Mouse (Mus musculus): ENCODE results near the gene Rapgef4. TPM values are rescaled to one million over a fixed set of nuclear protein-coding genes. Genes with fewer than 3 reads are reported as not detected.

Rapgef4 gene
- polyA plus RNA-seq, 1 experiment from 2014 or later: 5.0 TPM

DNA sequence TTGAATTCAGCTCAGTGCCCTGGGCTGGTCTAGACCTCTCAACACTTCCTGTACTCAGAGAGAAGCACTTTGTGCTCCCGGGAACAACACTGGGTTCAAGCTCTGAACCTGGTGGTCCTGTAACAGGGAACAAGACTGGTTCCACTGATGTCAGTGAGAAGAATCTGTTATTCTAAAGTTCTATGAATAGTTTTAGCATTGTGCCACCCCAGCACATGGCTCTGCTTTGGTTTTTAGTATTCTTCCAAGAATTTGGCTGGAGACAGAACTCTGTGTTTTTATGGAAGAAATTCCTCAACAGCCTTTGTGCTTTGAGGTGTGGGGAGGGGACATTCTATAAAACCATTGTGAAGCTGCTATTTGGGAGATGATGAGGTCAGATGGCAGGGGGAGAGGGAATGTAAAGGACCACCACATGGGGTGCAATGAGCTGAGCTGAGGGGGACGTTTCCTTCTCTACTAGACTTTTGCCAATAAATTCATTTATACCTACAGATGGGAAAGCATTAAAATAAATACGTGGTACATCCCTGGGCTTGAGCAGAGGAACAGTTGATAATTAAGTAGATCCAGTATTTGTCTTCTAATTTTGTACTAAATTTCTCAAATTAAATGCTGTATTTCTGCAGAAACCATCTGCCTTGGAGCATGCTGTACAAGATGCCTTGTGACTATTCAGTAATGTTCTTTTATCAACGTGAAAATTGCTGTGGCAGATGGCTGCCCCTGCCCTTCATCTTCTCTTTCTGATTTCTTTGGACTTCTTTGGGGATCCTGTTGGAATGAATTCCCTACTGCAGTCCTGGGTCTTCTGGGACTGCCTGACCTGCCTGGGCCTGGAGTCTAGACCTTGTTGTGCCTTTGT is 127.6 kb downstream of the Rapgef4 start:
- Histone ChIP-seq H3K4me2 (replicated peaks; ENCODE audit: low read depth, low read length) (no peak overlapping the region), H3K36me3 (ENCODE audit: insufficient read depth, low read length) (no peaks in the 10 kb centered on the region), H3K9ac (replicated peaks; ENCODE audit: low read depth) (no peak overlapping the region), H3K4me3 (ENCODE audit: low read depth, low read length) (no peak overlapping the region), H3K27ac (ENCODE audit: low read length) (no peak overlapping the region), H3K27me3 (replicated peaks; ENCODE audit: insufficient read depth, low read length) (no peaks in the 10 kb centered on the region), H3K4me1 (ENCODE audit: insufficient read depth, low read depth, low read length) (peaks cover 5% of the 10 kb centered on the region; the same call in 1 of the 2 replicates), H3K9me3 (ENCODE audit: low read length) (no peaks in the 10 kb centered on the region)
- WGBS: 66% methylated on average over 4 of the region's 4 CpGs
- TF ChIP-seq EP300 (IDR thresholded peaks at IDR 0.05) (no peak), CTCF (IDR thresholded peaks at IDR 0.05) (no peak)
- ATAC-seq (no peak), DNase-seq (ENCODE audit: low spot score) (no peak)

DNA sequence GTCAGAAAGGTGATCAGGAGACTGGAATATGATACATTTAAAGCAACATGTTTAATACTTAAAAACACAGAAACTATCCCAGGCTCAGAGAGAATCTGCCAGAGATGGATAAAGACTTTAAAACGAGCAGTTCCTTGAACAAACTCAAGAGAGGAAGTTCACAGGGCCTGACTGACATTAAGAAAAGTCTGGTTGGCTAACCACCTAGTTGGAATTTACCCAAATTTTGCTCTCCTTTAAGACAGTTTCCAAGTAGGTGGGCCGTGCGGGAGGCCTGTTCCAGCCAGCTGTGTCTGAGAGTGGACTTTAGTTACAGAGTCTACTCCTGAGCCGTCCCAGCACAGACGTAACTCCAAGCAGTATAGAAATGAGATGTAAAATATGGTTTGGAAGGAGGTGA is 129.4 kb downstream of the Rapgef4 start:
- TF ChIP-seq CTCF (IDR thresholded peaks at IDR 0.05) (no peak), EP300 (IDR thresholded peaks at IDR 0.05) (no peak)
- H3K9ac ChIP-seq (replicated peaks; ENCODE audit: low read depth): no peak overlapping the region
- H3K27ac ChIP-seq (ENCODE audit: low read length): no peak overlapping the region
- 58% methylated on average over 5 of the region's 5 CpGs for WGBS
- DNase-seq (ENCODE audit: low spot score) (no peak), ATAC-seq (no peak)
- peaks cover 5% of the 10 kb centered on the region; the same call in 1 of the 2 replicates for H3K4me1 ChIP-seq (ENCODE audit: insufficient read depth, low read depth, low read length)
- no peaks in the 10 kb centered on the region for H3K9me3 ChIP-seq (ENCODE audit: low read length)
- H3K27me3 ChIP-seq (replicated peaks; ENCODE audit: insufficient read depth, low read length): no peaks in the 10 kb centered on the region
- no peaks in the 10 kb centered on the region for H3K36me3 ChIP-seq (ENCODE audit: insufficient read depth, low read length)
- H3K4me3 ChIP-seq (ENCODE audit: low read depth, low read length): no peak overlapping the region
- no peak overlapping the region for H3K4me2 ChIP-seq (replicated peaks; ENCODE audit: low read depth, low read length)

DNA sequence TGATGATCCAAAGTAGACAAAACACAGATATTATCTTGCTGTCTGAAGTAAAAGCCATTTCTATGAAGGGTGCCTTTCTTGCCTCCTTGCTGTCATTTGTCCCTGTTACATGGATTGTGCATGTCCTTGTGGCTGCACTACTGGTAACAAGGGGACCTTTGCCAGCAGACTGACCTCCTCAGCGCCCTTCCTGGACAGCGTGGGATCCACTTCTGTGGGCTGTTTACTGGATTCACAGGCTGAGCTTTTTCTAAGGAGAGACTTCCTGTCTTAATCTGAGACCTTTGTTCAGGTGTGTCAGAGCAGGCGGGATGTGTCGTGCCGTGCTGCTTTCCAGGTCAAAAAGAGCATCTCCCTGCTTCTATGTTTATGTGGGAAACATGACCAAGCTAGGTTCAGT is 132.7 kb downstream of the Rapgef4 start:
- no peaks in the 10 kb centered on the region for H3K9me3 ChIP-seq (ENCODE audit: low read length)
- H3K9ac ChIP-seq (replicated peaks; ENCODE audit: low read depth): no peak overlapping the region
- H3K36me3 ChIP-seq (ENCODE audit: insufficient read depth, low read length): no peaks in the 10 kb centered on the region
- H3K4me3 ChIP-seq (ENCODE audit: low read depth, low read length): no peak overlapping the region
- 49% methylated on average over 5 of the region's 5 CpGs for WGBS
- H3K4me1 ChIP-seq (ENCODE audit: insufficient read depth, low read depth, low read length): peaks cover 13% of the 10 kb centered on the region; the same call in 1 of the 2 replicates
- H3K27me3 ChIP-seq (replicated peaks; ENCODE audit: insufficient read depth, low read length): no peaks in the 10 kb centered on the region
- peak overlapping the region; percentile 71 for H3K27ac ChIP-seq (ENCODE audit: low read length)
- TF ChIP-seq EP300 (IDR thresholded peaks at IDR 0.05): no peak
- TF ChIP-seq CTCF (IDR thresholded peaks at IDR 0.05): no peak
- peak; percentile 48 for ATAC-seq
- DNase-seq (ENCODE audit: low spot score): no peak
- peak overlapping the region; percentile 35 for H3K4me2 ChIP-seq (replicated peaks; ENCODE audit: low read depth, low read length)

DNA sequence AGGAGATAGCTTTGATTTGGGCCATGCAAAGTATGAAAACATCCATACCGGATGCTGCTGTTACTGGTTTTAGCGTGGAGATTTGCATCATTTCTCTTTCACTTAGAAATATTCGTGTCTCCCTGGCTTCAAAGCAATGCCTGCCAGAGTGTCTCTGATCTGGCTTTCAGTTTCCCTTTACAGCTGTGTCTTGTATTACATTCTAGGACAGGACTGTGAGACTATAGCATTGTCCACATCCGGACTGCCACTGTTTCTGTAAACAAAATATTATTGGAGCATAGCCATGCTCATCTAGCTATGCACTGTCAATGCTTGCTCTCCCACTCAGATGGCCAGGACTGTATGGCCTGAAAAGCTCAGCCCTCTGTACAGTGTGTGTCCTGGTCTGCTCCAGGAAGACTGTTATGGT is 133.1 kb downstream of the Rapgef4 start:
- WGBS: 34% methylated on average over 4 of the region's 4 CpGs
- no peaks in the 10 kb centered on the region for H3K36me3 ChIP-seq (ENCODE audit: insufficient read depth, low read length)
- H3K4me2 ChIP-seq (replicated peaks; ENCODE audit: low read depth, low read length): peak overlapping the region; percentile 35
- no peaks in the 10 kb centered on the region for H3K9me3 ChIP-seq (ENCODE audit: low read length)
- peaks cover 13% of the 10 kb centered on the region; the same call in 1 of the 2 replicates for H3K4me1 ChIP-seq (ENCODE audit: insufficient read depth, low read depth, low read length)
- H3K27me3 ChIP-seq (replicated peaks; ENCODE audit: insufficient read depth, low read length): no peaks in the 10 kb centered on the region
- TF ChIP-seq CTCF (IDR thresholded peaks at IDR 0.05): no peak
- TF ChIP-seq EP300 (IDR thresholded peaks at IDR 0.05): no peak
- peak; percentile 73 for DNase-seq (ENCODE audit: low spot score)
- peak; percentile 83 for ATAC-seq
- no peak overlapping the region for H3K4me3 ChIP-seq (ENCODE audit: low read depth, low read length)
- peak overlapping the region; percentile 71 for H3K27ac ChIP-seq (ENCODE audit: low read length)
- no peak overlapping the region for H3K9ac ChIP-seq (replicated peaks; ENCODE audit: low read depth)

DNA sequence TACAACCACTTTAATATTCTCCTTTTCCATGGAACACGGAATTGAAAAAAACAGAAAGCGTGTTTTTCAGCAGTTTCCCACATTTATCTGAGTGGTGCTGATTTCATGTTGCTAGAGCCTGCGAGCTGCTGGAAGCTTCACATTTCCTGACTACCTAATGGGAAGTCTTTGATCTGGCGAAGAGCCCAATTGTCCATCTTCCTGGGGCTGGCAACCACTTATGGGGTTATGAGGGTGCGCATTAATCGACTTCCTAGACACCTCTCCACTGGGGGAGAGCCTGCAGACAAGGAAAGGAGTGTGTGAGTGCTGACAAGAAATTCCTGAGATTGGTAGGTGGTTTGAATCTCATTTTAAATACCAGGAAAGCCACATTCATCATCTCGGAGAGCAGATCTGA is 135.1 kb downstream of the Rapgef4 start:
- Histone ChIP-seq H3K9me3 (ENCODE audit: low read length) (no peaks in the 10 kb centered on the region), H3K27me3 (replicated peaks; ENCODE audit: insufficient read depth, low read length) (no peaks in the 10 kb centered on the region), H3K4me2 (replicated peaks; ENCODE audit: low read depth, low read length) (no peak overlapping the region), H3K4me3 (ENCODE audit: low read depth, low read length) (no peak overlapping the region), H3K9ac (replicated peaks; ENCODE audit: low read depth) (no peak overlapping the region), H3K36me3 (ENCODE audit: insufficient read depth, low read length) (no peaks in the 10 kb centered on the region), H3K4me1 (ENCODE audit: insufficient read depth, low read depth, low read length) (peaks cover 13% of the 10 kb centered on the region; the same call in 1 of the 2 replicates), H3K27ac (ENCODE audit: low read length) (no peak overlapping the region)
- WGBS: 36% methylated on average over 7 of the region's 7 CpGs
- no peak for DNase-seq (ENCODE audit: low spot score)
- no peak for ATAC-seq
- TF ChIP-seq EP300 (IDR thresholded peaks at IDR 0.05) (no peak), CTCF (IDR thresholded peaks at IDR 0.05) (no peak)

DNA sequence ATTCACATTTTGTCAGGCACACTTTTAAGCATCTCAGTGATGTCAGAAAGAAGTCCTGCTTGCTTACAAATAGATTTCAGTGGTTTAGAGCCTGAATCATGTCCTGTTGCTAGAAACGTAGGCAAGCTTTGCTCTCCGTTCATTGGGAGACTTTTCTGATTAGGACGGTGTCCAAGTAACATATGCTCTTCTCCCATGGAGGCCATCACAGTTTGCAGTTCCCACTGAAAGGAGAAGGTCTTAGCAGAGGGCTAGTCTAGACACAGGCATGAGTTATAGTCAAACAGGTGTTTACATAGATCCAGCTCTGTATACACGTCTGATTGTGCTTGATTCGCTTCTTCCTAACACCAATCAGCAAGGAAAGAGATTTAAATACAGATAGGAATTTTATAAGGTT is 135.7 kb downstream of the Rapgef4 start:
- Histone ChIP-seq H3K36me3 (ENCODE audit: insufficient read depth, low read length) (no peaks in the 10 kb centered on the region), H3K9ac (replicated peaks; ENCODE audit: low read depth) (no peak overlapping the region), H3K4me3 (ENCODE audit: low read depth, low read length) (no peak overlapping the region), H3K4me1 (ENCODE audit: insufficient read depth, low read depth, low read length) (peaks cover 13% of the 10 kb centered on the region; the same call in 1 of the 2 replicates), H3K9me3 (ENCODE audit: low read length) (no peaks in the 10 kb centered on the region), H3K27ac (ENCODE audit: low read length) (no peak overlapping the region), H3K4me2 (replicated peaks; ENCODE audit: low read depth, low read length) (no peak overlapping the region), H3K27me3 (replicated peaks; ENCODE audit: insufficient read depth, low read length) (no peaks in the 10 kb centered on the region)
- WGBS: 52% methylated on average over 5 of the region's 5 CpGs
- no peak for DNase-seq (ENCODE audit: low spot score)
- TF ChIP-seq CTCF (IDR thresholded peaks at IDR 0.05): no peak
- ATAC-seq: no peak

All from lung, postnatal 0 days (tissue).